In genomic region chr8:126460274-126460673, GRCm38 (mm10) we compare ENCODE assay signal across 9 mouse cellular contexts. TPM values are rescaled to one million over a fixed set of nuclear protein-coding genes. Genes with fewer than 3 reads are reported as not detected.
DNase-seq lines count a peak whose midpoint lies in the region; ATAC-seq and TF ChIP-seq lines count a peak whose summit lies in the region.
"Had no signal": no experiment of that assay in that cellular context is flagged by ENCODE, and none has a peak within 500 bp of the region (broad histone marks: within the 10 kb centered on the region; RNA-seq: fewer than 3 reads in every experiment).

No protein-coding gene starts in this region.

- ATAC-seq in intestine, embryonic 14.5 days (replicated peaks; ENCODE audit: low FRiP score, low TSS enrichment, low read depth): no peak
- no peak for ATAC-seq in intestine, embryonic 16.5 days
- ATAC-seq in liver, postnatal 0 days: no peak

- H3K4me2 ChIP-seq in intestine, embryonic 14.5 days (ENCODE audit: low read length): no peak overlapping the region
- no peak overlapping the region for H3K4me2 ChIP-seq in intestine, embryonic 16.5 days (ENCODE audit: low read depth, low read length)
- H3K4me2 ChIP-seq in liver, postnatal 0 days (ENCODE audit: low read depth, low read length): no peak overlapping the region
- H3K4me2 ChIP-seq: embryonic facial prominence, embryonic 15.5 days had no signal

- peak; percentile 80 for TF ChIP-seq CTCF in liver, postnatal 0 days (IDR thresholded peaks at IDR 0.05; ENCODE audit: low read depth)

- H3K4me1 ChIP-seq in intestine, embryonic 14.5 days (replicated peaks; ENCODE audit: control insufficient read depth, insufficient read depth, low read length): no peaks in the 10 kb centered on the region
- H3K4me1 ChIP-seq in intestine, embryonic 16.5 days (ENCODE audit: control insufficient read depth, insufficient read depth, low read length): no peaks in the 10 kb centered on the region
- no peaks in the 10 kb centered on the region for H3K4me1 ChIP-seq in ES-E14 (ENCODE audit: control insufficient read depth in 2 of 2, insufficient read depth in 2 of 2, low read length in 2 of 2, poor library complexity in 1 of 2)
- peaks cover 5% of the 10 kb centered on the region for H3K4me1 ChIP-seq in liver, postnatal 0 days (ENCODE audit: insufficient read depth)
- H3K4me1 ChIP-seq: embryonic facial prominence, embryonic 15.5 days had no signal

- 56% methylated on average over 3 of the region's 3 CpGs for WGBS in intestine, embryonic 14.5 days
- WGBS in intestine, embryonic 16.5 days: 52% methylated on average over 3 of the region's 3 CpGs
- 63% methylated on average over 3 of the region's 3 CpGs for WGBS in liver, postnatal 0 days (ENCODE audit: insufficient replicate concordance)

- peak; percentile 56 for DNase-seq in intestine, embryonic 14.5 days (ENCODE audit: low spot score)
- peak; percentile 86 for DNase-seq in B cell, adult 2 months
- peak; percentile 22 for DNase-seq in ES-E14 (ENCODE audit: low read depth, low spot score)
- DNase-seq in embryo, embryonic 11 days: peak; percentile 36
- DNase-seq in liver, postnatal 0 days: peak; percentile 70
- peak; percentile 75 to 90 for DNase-seq in spleen, postnatal 4 days (ENCODE audit: low spot score in 2 of 2)
- DNase-seq in urinary bladder, postnatal 4 days (ENCODE audit: low spot score in 2 of 2): no peak

- H3K27ac ChIP-seq in intestine, embryonic 14.5 days (ENCODE audit: low read depth): no peak overlapping the region
- no peak overlapping the region for H3K27ac ChIP-seq in intestine, embryonic 16.5 days (ENCODE audit: low read length)
- H3K27ac ChIP-seq in ES-E14 (ENCODE audit: insufficient read depth, low read depth, low read length, poor library complexity, severe bottlenecking): no peak overlapping the region
- H3K27ac ChIP-seq in liver, postnatal 0 days (ENCODE audit: low read depth): no peak overlapping the region
- H3K27ac ChIP-seq: embryonic facial prominence, embryonic 15.5 days had no signal

- in situ Hi-C loops in ES-E14 (cut with MboI; ENCODE audit: low sequenced_read_pairs in 2 of 2, unreplicated experiment in 2 of 2): no loop called here

- no peak overlapping the region for H3K4me3 ChIP-seq in intestine, embryonic 14.5 days (ENCODE audit: low read depth, low read length)
- H3K4me3 ChIP-seq in intestine, embryonic 16.5 days (ENCODE audit: low read length): no peak overlapping the region
- no peak overlapping the region for H3K4me3 ChIP-seq in ES-E14 (ENCODE audit: insufficient read depth in 1 of 2, low read depth in 1 of 2, low read length in 2 of 2, poor library complexity in 1 of 2, severe bottlenecking in 1 of 2)
- H3K4me3 ChIP-seq in liver, postnatal 0 days (ENCODE audit: low read depth, low read length): no peak overlapping the region
- H3K4me3 ChIP-seq: embryonic facial prominence, embryonic 15.5 days had no signal

- H3K9ac ChIP-seq in intestine, embryonic 14.5 days (ENCODE audit: low read length): no peak overlapping the region
- H3K9ac ChIP-seq in intestine, embryonic 16.5 days (ENCODE audit: low read depth, low read length): no peak overlapping the region
- H3K9ac ChIP-seq in ES-E14 (ENCODE audit: insufficient read depth, low read depth, low read length, poor library complexity, severe bottlenecking): no peak overlapping the region
- H3K9ac ChIP-seq in liver, postnatal 0 days (replicated peaks): no peak overlapping the region
- H3K9ac ChIP-seq: embryonic facial prominence, embryonic 15.5 days had no signal

- no peaks in the 10 kb centered on the region for H3K27me3 ChIP-seq in intestine, embryonic 14.5 days (replicated peaks; ENCODE audit: control insufficient read depth, insufficient read depth, low read length)
- no peaks in the 10 kb centered on the region for H3K27me3 ChIP-seq in intestine, embryonic 16.5 days (replicated peaks; ENCODE audit: control insufficient read depth, insufficient read depth, low read length)
- H3K27me3 ChIP-seq in liver, postnatal 0 days (ENCODE audit: insufficient read depth, low read length): no peaks in the 10 kb centered on the region
- H3K27me3 ChIP-seq: embryonic facial prominence, embryonic 15.5 days had no signal

- H3K9me3 ChIP-seq in intestine, embryonic 14.5 days (ENCODE audit: control insufficient read depth, low read length): no peaks in the 10 kb centered on the region
- no peaks in the 10 kb centered on the region for H3K9me3 ChIP-seq in intestine, embryonic 16.5 days (ENCODE audit: control insufficient read depth, low read length)
- H3K9me3 ChIP-seq in ES-E14 (ENCODE audit: control insufficient read depth, insufficient read depth, low read depth, low read length): no peaks in the 10 kb centered on the region
- no peaks in the 10 kb centered on the region for H3K9me3 ChIP-seq in liver, postnatal 0 days (ENCODE audit: low read length)
- H3K9me3 ChIP-seq: embryonic facial prominence, embryonic 15.5 days had no signal

- no peak for TF ChIP-seq EP300 in liver, postnatal 0 days (IDR thresholded peaks at IDR 0.05; ENCODE audit: low read depth)

- peaks cover 68% of the 10 kb centered on the region for H3K36me3 ChIP-seq in intestine, embryonic 14.5 days (ENCODE audit: control insufficient read depth, insufficient read depth, low read length)
- peaks cover 20% of the 10 kb centered on the region for H3K36me3 ChIP-seq in intestine, embryonic 16.5 days (ENCODE audit: control insufficient read depth, insufficient read depth, low read length)
- H3K36me3 ChIP-seq in ES-E14 (ENCODE audit: control insufficient read depth, insufficient read depth, low read length, poor library complexity, severe bottlenecking): peaks cover 37% of the 10 kb centered on the region
- peaks cover 39% of the 10 kb centered on the region for H3K36me3 ChIP-seq in liver, postnatal 0 days (replicated peaks; ENCODE audit: insufficient read depth, low read length)

TF ChIP-seq in ES-E14, 5 proteins besides CTCF, POLR2A, EP300 and RAD21:
- no peak for TF ChIP-seq CHD2 (IDR thresholded peaks at IDR 0.05; ENCODE audit: low read depth, low read length)
- no peak for TF ChIP-seq MAFK (IDR thresholded peaks at IDR 0.05; ENCODE audit: insufficient read depth, low read depth, low read length)
- TF ChIP-seq ZC3H11A (IDR thresholded peaks at IDR 0.05; ENCODE audit: borderline replicate concordance, low read depth, low read length): no peak
- no peak for TF ChIP-seq HCFC1 (IDR thresholded peaks at IDR 0.05; ENCODE audit: borderline replicate concordance, insufficient read depth, low read length)
- no peak for TF ChIP-seq ZNF384 (IDR thresholded peaks at IDR 0.05; ENCODE audit: low read depth, low read length)
TF ChIP-seq in ES-E14: peak in this region for 0.

RNA-seq across cellular contexts. Expression of gene Tarbp1, which starts 14.6 kb away (rescaled TPM):
- polyA plus RNA-seq in intestine, embryonic 14.5 days (2014; fragmentation: Nextera tagmentation; extraction: Ambion mirVana): 6.3 TPM in 2 replicates
- polyA plus RNA-seq in intestine, embryonic 16.5 days (2015; fragmentation: Nextera tagmentation; extraction: Ambion mirVana): 1.6 and 1.9 TPM in 2 replicates
- 9.5 and 11.9 TPM in 2 replicates for total RNA-seq in ES-E14 (2012; rRNA removed)
- polyA plus RNA-seq in liver, postnatal 0 days (2015; fragmentation: Nextera tagmentation; extraction: Ambion mirVana): 0.82 and 1.1 TPM in 2 replicates

RNA-seq across cellular contexts. Expression of gene Coa6, which starts 38.0 kb away (rescaled TPM):
- polyA plus RNA-seq in intestine, embryonic 14.5 days (2014; fragmentation: Nextera tagmentation; extraction: Ambion mirVana): 62.2 and 66.2 TPM in 2 replicates
- 65.7 and 66.6 TPM in 2 replicates for polyA plus RNA-seq in intestine, embryonic 16.5 days (2015; fragmentation: Nextera tagmentation; extraction: Ambion mirVana)
- 26.0 and 34.9 TPM in 2 replicates for total RNA-seq in ES-E14 (2012; rRNA removed)
- 81.0 and 97.6 TPM in 2 replicates for polyA plus RNA-seq in liver, postnatal 0 days (2015; fragmentation: Nextera tagmentation; extraction: Ambion mirVana)

Comparison
In these comparisons a context has a peak if more than half of its experiments do, and no peak if none do; other contexts are left out.
1. DNase-seq: peak in intestine, embryonic 14.5 days (single experiment), B cell, adult 2 months (2 of 2), ES-E14 (single experiment), embryo, embryonic 11 days (single experiment), liver, postnatal 0 days (single experiment) and spleen, postnatal 4 days (2 of 2); none in urinary bladder, postnatal 4 days (0 of 2).